Mouse (Mus musculus) layer of hippocampus, adult 18-20 months (tissue): ENCODE results near the gene Ipcef1. TPM values are rescaled to one million over a fixed set of nuclear protein-coding genes. Genes with fewer than 3 reads are reported as not detected.
"Not testable (repeated sequence)": the region's sequence is repeated elsewhere in the genome, so short reads cannot be mapped to it uniquely, and the experiment has no call there.

ENCODE experiments used
- DNase-seq, 2 experiments: peaks; one replicate each; pipeline ENCODE4 v3.0.0; 2022; ENCODE audit warnings: low spot score in 2 of 2
- total RNA-seq, 2 experiments: library from RNA; stranded (reverse); gene quantifications; 2 replicates each; pipeline ENCODE4 v1.2.3; 2021

The Ipcef1 gene
- total RNA-seq, 2 experiments from 2014 or later, result 26.1 to 26.4 TPM

DNA sequence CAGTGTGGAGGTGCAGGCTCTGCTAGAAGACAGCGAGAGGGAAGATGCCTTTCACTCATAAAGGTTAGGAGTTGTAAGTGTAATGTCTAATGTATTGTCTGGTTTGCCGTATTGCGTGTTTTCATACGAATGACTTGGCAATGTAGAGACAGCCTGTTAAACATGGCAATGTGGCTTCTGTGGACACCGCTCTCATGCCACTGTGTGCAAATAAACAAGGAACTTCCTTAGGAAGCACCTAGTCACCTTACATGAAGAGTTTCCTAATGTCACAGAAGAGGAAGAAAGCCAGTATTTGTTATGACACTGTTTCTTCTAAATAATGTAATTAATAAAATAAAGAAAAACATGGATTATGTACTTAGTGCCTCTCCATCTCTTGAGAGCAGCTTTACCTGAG is 15.1 kb downstream of the Ipcef1 start:
- no peak for DNase-seq

DNA sequence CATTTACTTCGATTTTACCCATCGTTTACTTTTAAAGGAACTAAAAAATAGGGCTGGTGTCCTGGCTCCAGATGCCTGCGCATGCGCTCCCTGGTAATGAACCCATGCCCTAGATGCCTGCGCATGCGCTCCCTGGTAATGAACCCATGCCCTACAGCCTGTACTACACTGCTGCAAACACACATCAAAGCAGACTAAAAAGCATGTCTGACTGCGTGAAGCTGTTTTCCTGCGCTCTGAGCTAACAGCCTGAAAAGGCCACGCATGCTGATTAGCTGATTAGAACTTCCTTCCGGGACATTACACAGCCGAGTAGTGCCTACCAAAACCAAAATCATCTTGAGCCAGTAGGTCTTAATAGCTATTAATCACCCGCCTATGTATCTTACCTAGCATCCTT is 16.7 kb downstream of the Ipcef1 start:
- DNase-seq, result no peak

DNA sequence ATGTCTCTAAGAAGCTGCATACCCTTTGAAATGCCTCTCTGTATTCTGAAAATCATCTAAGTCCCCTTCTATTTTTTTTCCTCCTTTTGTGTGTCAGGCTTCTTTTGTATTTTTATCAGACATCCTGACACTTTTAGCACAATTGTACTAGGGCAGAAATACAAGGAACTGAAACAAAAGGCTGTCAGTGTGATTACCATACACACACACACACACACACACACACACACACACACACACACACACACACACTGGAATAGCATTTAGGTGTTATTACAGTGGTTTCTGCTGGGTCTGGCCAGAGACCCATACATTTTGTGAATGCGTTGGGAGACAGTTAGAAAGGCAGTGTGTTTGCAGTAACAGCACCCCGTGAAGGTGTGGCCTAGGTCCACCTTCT is 18.8 kb downstream of the Ipcef1 start:
- DNase-seq, result no peak

DNA sequence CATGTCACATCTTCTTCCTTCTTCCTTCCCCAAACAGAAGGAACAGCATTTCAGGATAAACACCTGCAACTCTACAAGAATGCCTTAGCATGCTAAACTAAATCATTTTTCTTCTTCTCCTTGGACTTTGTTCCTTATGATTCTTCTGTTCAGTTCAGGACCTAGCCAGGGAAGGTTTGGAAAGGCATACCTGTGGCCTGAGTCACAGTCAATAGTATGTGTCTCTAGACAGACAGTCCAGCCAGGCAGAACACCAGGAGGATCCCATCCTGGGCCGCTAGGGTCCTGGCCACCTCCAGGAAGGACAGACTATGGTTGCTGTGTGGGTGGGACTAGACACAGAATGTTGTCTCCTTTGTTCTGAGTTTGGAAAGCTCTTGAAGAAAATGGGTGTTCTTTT is 27.2 kb downstream of the Ipcef1 start:
- DNase-seq, result no peak

DNA sequence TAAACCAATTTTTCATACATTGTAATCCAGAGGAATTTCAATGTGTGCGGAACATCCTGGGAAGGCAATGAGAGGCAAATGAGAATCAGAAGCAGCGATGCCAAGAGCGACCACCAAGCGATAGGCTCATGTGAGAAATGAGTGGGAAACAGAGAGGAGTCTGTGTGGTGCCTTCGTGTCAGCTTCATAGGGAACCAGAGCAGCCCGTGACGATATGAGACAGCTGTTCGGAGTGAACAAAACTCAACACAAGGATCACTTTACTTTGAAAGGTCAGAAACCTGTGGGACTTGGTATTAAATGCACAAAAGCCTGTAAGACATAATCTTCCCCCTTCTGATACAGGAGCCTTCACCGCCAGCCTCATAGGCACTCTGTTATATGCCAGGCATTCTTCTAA is 31.7 kb downstream of the Ipcef1 start:
- no peak for DNase-seq

DNA sequence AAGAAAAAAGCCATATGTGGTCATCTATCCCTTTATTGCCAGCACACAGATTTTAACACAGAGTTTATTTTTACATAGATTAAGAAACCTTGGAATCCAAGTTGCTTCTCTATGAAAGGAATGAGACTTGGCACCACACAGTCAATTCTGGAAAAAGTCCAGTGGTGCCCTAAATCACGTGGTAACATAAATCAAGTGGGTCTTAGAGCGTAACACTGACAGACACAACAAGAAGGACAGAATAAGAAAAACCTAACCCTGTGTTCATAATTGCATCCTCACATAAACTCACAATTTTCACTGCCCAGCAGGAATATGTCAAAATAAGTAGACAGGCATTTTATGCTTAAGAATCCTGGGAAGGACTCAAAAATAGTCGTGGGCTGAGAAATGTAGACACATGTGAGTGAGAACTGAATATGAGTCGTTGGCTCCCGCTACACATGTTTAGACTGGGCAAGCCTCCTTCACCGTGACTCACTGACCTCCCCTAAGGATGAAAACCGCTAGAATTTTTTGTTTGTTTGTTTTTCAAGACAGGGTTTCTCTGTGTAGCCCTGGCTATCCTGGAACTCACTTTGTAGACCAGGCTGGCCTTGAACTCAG is 32.4 kb downstream of the Ipcef1 start:
- DNase-seq, result no peak

DNA sequence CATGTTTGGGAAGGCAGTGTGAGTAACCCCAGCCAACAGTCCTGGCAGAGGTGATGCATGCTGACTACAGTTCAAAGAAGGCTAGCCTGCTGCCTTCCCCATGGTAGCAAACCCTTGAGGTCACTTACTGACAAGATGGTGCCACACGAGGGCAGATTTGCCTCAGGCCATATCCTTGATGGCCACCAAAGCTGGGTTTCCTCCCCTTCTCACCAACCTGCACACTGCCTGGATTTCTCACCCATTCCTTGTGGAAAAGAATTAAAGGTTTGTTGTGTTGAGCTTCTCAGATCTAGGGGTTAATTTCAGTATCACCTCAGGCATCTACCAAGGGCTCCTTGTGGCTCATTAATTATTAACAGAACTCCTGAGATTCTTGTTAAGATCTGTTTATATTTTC is 37.1 kb downstream of the Ipcef1 start:
- no peak for DNase-seq

DNA sequence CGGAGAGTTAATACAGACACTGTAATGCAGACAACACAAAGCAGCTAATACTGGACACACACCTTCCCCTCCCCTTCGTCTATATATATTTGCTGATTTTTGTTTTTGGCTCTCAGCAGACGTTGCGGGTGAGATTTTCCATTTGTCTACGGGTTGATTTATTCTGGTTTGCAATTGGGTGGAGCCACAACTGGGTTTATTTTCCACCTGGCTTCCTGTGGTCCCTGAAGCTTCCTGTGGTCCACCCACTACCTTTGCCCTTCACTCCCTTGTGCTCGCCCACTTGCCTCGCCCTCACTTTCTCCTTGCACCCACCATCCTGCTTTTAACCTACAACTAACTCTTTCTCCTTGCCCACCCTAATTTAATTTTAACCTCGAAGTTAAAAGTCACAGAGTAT is 41.7 kb downstream of the Ipcef1 start:
- no peak for DNase-seq

DNA sequence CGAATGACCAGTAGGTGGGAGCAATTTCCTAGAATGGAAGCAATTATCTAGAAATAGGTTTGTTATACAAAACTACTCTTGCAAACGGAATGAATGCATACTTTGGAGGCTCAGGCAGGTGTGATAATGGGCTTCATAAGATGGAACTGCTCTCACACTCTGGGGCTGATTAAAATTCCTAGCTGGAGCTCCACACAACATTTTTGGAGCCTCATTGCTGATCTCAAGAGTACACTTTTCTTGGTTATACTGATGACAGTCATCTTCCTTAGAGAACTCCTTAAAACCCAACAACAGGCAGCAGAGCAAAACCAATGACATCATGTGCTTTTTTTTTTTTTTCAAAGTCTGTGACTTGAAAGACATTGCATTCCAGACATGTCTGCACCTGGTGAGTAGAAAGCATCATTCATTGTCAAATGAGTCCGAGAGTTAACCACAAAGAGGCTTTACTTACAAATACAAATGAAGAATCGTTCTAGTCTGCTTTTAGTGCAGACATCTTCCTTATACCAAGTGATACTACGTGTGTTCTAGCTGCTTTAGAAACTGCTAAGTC is 47.2 kb downstream of the Ipcef1 start:
- DNase-seq, result no peak

DNA sequence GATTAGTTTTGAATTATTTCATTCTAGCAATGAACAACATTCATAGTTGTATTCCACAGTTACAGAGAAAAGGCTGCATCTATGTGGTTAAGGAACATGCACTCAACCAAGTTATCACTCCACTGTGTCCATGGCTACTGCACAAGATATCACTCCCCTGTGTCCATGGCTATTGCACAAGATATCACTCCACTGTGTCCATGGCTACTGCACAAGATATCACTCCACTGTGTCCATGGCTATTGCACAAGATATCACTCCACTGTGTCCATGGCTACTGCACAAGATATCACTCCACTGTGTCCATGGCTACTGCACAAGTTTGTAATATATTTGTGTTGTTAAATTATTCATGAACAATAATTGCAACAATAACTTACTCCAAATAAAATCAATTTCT is 48.4 kb downstream of the Ipcef1 start:
- not testable (repeated sequence) for DNase-seq

DNA sequence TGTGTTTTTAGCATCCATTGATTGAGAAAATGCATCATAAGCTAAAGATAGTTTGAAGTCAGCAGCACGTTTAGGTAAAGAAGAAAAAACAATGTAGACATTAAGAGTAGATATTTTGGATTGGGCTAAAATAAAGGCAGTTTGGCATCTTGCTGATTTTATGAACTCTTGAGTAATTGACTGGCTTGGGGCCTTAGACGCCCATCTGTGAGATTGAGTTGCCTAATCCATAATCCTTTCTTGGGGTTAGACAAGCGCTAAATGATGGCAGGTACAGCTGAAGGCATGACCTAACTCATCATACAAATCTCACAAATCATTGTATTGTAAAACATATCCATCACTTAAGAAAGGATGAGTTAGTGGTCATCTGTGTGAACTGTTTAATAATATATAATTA is 52.9 kb downstream of the Ipcef1 start:
- no peak for DNase-seq

DNA sequence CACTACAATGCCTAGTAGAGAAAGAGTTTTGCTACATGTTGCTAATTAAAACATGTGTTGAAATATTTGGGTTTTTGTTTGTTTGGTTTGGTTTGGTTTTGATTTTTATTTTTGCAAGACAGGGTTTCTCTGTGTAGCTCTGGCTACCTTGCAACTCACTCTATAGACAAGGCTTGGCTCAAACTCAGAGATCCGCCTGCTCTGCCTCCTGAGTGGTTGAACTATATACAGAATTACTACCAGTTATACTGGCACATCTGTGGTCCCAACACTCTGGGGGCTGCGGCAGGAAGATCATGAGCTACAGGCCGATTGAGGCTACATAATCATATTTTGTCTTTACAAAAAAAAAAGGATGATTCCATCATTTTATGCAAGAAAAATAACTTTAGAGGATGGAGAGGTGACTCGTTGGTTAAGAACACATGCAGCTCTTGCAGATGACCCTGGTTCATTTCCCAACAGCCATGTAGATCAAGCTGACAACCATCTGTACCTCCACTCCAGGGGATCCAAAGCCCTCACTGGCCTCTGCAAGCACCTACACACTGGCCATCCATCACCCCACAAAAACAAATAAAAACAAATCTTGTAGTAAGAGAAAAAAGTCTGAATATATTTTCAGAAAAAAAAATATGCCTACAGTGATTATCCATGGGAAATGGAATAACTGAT is 53.6 kb downstream of the Ipcef1 start:
- no peak for DNase-seq

DNA sequence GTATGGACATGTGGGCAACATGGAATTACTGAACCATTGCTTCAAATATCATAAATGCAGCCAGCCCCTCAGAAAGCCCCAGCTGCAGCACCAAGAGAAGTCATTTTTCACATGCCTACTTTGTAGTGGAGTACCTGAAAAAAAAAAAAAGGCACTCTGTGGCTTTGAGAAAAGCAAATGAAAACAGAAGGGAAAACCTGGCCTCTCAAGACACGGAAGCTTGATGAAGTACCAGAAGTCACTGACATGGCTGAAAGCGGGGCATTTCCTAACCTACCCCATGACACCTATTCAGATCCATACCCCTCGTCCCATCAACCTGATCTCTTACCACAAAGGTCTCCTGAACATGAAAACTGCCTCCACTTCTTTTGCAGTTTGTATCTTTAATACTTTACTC is 55.4 kb downstream of the Ipcef1 start:
- DNase-seq, result no peak

DNA sequence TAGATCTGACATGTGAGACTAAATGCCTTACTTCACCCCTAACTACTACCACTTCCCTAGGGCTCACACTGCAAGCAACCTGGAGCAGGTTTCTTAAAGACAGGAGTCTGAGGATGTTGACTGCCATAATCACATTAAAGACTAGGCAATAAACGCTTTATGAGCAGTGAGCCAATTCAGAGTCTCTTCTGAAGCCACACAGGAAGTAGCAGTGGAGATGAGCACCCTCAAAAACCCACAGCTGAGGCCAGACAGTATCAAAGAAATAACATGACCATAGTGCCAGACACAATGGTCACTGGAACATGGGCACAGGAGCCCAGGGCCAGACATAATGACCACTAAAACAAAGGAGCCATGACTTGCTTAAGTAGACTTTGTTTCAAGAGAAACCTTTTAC is 63.7 kb downstream of the Ipcef1 start:
- DNase-seq, result no peak

DNA sequence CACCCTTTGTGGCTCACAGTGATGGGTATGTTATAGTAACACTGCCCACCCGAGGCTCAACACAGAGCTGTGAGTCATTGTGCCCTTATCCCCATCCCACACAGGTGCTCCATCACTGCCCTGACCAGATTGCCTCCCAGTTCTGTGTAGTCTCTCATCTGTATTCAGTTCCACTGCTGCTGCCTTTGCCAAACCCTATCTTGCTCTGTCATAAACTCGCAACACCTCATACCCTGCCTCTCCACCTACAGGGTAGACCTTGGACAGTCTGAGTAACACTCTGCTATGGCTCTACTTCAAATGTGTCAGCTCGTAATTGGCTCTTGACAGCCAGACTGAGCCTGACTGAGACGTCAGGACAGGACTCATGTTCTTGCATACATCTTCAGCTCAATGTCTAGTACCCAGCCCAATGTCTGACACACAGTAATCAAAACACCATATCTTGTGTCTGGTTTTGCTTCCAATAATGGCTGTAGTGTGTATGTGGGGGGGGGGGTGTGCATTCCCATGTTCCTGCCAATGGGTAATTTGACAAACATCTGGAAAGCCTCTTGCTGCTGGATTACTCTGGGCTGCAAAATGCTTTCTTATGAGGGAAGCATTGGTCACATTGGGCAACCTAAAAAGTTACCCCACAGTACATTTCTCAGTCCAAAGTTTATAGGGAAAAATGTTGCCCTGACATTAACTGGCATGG is 64.7 kb downstream of the Ipcef1 start:
- no peak for DNase-seq

DNA sequence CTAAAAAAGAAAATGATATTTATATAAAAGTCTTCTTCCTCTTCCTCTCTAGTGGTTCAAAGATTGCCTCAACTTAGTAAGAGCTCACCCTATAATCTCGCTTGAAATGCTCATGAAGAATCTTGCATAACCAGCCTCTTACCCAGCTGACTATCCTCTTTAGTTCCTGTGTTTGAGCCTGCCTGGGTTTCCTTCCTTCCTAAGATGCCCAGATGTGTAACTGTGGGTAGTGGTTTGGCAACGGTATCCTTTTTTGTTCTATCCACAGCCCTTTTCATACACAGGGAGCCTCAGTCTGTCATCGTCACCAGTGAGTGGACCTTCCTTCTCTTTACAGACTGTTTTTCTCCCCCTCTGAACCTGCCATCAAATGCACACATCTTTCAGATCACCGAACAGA is 66.0 kb downstream of the Ipcef1 start:
- DNase-seq, result no peak

DNA sequence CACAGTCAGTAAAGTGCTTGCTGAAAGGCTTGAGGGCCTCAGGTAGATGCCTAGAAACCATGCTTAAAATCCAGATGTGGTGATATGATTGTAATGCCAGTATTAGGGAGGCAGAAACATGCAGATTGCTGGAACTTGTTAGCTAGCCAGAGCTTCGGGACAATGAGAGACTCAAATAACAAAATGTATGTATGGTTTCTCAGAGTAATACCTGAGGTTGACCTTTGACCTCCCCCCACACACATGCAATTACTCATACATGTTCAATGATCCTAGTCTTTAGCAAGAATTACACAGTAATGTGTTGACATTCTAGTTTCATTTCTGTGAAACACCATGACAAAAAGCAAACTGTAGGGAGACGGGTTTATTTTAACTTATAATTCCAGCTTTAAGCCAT is 68.8 kb downstream of the Ipcef1 start:
- DNase-seq, result no peak

DNA sequence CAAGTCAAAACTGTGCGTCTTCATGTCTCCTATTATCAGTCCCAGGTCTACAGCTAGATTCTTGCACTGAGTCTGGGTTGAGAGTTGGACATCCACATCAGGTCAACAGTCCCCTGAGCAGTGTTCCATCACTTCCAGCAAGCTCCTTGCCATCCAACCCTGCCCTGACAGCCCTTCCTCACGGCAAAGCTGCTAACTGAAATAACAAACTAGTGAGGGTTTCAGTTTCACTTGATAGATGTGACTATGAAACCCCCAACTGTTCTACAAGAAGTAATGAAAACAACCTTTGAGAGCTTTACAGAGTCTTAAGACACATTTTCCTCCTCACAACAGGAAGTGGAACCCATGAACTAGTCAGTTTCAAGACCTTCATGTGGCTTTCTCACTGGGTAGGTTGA is 69.5 kb downstream of the Ipcef1 start:
- no peak for DNase-seq

DNA sequence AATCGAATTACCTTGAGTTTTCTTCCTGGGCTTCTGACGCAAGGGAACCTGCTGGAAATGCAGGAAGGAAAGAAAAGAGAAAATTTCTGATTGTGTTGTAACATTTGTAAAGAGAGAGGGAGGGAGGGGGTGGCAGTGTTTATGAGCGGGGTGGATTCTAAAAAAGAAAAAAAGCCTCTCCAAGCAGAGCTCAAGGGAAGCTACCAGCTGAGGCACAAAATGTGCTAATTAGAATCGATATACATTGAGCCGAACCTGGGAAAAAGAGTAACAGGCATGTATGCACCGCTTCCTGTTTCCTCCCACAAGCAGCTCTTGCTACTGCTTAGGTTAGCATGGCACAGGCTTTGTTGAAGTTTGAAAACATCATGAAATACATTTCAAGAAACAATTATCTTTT is 72.0 kb downstream of the Ipcef1 start:
- DNase-seq, result peak in 1 of 2 experiments; percentile 34

DNA sequence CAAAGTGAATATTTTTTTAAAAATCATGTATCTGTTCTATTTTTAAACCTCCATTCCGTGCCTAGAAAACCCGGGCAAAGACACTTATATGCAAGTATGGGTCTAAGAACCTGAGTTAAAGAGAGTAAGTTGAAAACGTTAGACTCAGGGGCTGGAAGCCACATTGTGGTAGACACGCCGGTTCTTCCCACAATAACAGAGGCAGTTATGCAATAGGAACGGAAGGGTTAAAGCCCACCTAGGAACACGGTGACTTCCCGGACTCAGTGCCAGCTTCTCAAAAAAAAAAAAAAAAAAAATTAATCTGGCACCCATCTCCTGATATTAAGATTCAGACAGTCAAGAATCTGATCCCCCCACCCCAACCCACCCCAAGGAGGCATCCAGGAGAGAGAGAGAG is 72.5 kb downstream of the Ipcef1 start:
- peak in 1 of 2 experiments; percentile 14 for DNase-seq

DNA sequence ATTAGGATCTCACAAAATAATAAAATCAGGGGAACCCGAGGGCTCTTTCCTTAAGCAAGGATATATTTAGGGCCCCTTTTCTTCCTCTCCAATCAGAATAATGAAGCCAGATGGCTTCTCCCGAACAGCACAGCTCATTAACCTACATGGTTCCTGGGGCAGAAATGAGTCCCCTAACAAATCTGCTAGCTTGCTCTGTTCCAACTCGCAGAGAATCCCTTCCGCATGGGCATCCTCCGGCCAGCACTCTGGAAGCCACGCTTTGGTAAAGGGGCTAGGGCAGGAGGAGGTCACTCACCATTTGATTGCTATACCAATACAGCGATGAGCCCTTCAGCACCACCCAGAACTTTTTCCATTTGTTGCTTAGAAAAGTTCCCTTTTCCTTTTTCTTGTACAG is 73.1 kb downstream of the Ipcef1 start:
- DNase-seq, result peak in 1 of 2 experiments; percentile 29

DNA sequence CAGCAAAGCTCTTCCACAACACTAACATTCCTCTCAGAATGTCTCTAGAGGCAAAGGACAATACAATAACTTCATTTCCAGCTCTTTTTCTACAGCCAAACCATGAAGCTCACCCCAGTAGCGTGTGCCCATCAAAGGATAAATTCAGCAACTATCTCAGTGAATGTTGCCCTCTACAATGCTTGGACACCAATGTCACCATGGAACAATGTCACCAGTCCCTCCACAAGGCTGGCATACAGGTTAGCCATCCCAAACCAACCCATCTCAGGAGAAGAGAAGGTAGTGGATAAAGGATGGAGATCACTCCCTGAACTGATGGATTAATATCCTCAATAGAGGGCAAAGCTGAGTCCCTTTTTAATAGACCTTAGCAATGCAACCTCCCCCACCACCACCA is 73.5 kb downstream of the Ipcef1 start:
- DNase-seq, result no peak
